Mouse (Mus musculus) heart, embryonic 14.5 days (tissue): ENCODE measurements at regions not wholly inside any gene's neighbourhood (a gene's known extent, or its start where the extent isn't known, plus 50 kb on each side); places are given as distances from the start of the nearest gene placed in this dataset.

Source experiments
- ATAC-seq: fragments of 200-750 bp; cut with Nextera tagmentation; 2 replicates; pipeline ENCODE4 v1.8.0; 2017; ENCODE audit warnings: low read depth, moderate TSS enrichment; ENCODE audit not compliant: insufficient number of reproducible peaks, insufficient read depth, low FRiP score
- H3K27ac ChIP-seq, 2 experiments: fragments of 200-500 bp in 1 of 2; fragments of 300-500 bp in 1 of 2; sonication (generic) in 1 of 2; replicated peaks in 1 of 2; 2 replicates each; pipeline ENCODE4 v1.5.1; 2012 to 2014; ENCODE audit warnings: low read depth in 2 of 2, low read length in 2 of 2, control low read depth in 1 of 2, mild to moderate bottlenecking in 1 of 2, mixed read lengths in 1 of 2; ENCODE audit not compliant: control insufficient read depth in 1 of 2, insufficient read depth in 1 of 2
- H3K27me3 ChIP-seq: fragments of 300-500 bp; sonication (generic); 2 replicates; pipeline ENCODE4 v1.6.1; 2014; ENCODE audit warnings: mild to moderate bottlenecking, low read length, control low read depth; ENCODE audit not compliant: control insufficient read depth, insufficient read depth
- H3K36me3 ChIP-seq: fragments of 300-500 bp; sonication (generic); 2 replicates; pipeline ENCODE4 v1.6.1; 2014; ENCODE audit warnings: mild to moderate bottlenecking, control low read depth, low read length, mixed read lengths; ENCODE audit not compliant: control insufficient read depth, insufficient read depth
- H3K4me1 ChIP-seq, 2 experiments: fragments of 200-500 bp in 1 of 2; fragments of 300-500 bp in 1 of 2; sonication (generic) in 1 of 2; 2 replicates each; pipeline ENCODE4 v1.6.1; 2012 to 2014; ENCODE audit warnings: low read length in 2 of 2, control low read depth in 1 of 2, mixed read lengths in 1 of 2; ENCODE audit not compliant: control insufficient read depth in 2 of 2, insufficient read depth in 2 of 2
- H3K4me2 ChIP-seq: fragments of 300-500 bp; sonication (generic); 2 replicates; pipeline ENCODE4 v1.6.1; 2014; ENCODE audit warnings: mild to moderate bottlenecking, low read length
- H3K4me3 ChIP-seq, 2 experiments: fragments of 200-500 bp in 1 of 2; fragments of 300-500 bp in 1 of 2; sonication (generic) in 1 of 2; 2 replicates each; pipeline ENCODE4 v1.5.1; 2012 to 2014; ENCODE audit warnings: low read length in 2 of 2, mild to moderate bottlenecking in 2 of 2, control low read depth in 1 of 2, low read depth in 1 of 2, moderate library complexity in 1 of 2; ENCODE audit not compliant: control insufficient read depth in 1 of 2, insufficient read depth in 1 of 2
- H3K9ac ChIP-seq: fragments of 300-500 bp; sonication (generic); 2 replicates; pipeline ENCODE4 v1.6.1; 2014; ENCODE audit warnings: mild to moderate bottlenecking, low read length
- H3K9me3 ChIP-seq: fragments of 300-500 bp; sonication (generic); 2 replicates; pipeline ENCODE4 v1.6.1; 2016; ENCODE audit warnings: low read length, control low read depth; ENCODE audit not compliant: control insufficient read depth
- WGBS: fragments of 180-500 bp; shearing (Covaris S2); extraction: QIAGEN DNeasy Blood & Tissue Kit; methylation state at CpG from one replicate; pipeline ENCODE4 v1.1.7; 2014; 5-methylcytosine and 5-hydroxymethylcytosine counted together

- H3K9me3 ChIP-seq = no peaks in the 10 kb centered on the region
- H3K4me3 ChIP-seq = no peak overlapping the region
- no peak overlapping the region for H3K4me2 ChIP-seq
- 82% methylated on average over 2 of the region's 2 CpGs for WGBS
- peaks cover 0 to 2% of the 10 kb centered on the region in 2 experiments; a peak in 1 of 4 replicates for H3K4me1 ChIP-seq
- no peaks in the 10 kb centered on the region for H3K36me3 ChIP-seq
- no peak overlapping the region for H3K9ac ChIP-seq
- ATAC-seq = no peak
- no peaks in the 10 kb centered on the region for H3K27me3 ChIP-seq
- H3K27ac ChIP-seq = no peak overlapping the region
These were observed 160.7 kb downstream of the Moxd1 start for GRCm38 (mm10) chr10:24384061-24384460.

- no peak overlapping the region for H3K27ac ChIP-seq
- no peak overlapping the region for H3K4me3 ChIP-seq
- no peak overlapping the region for H3K9ac ChIP-seq
- ATAC-seq = no peak
- H3K9me3 ChIP-seq = no peaks in the 10 kb centered on the region
- no peaks in the 10 kb centered on the region for H3K36me3 ChIP-seq
- H3K27me3 ChIP-seq = no peaks in the 10 kb centered on the region
- H3K4me1 ChIP-seq = peaks cover 0 to 2% of the 10 kb centered on the region in 2 experiments; a peak in 1 of 4 replicates
- whole genome bisulfite sequencing = 34% methylated on average over 2 of the region's 2 CpGs
- H3K4me2 ChIP-seq = no peak overlapping the region
These were observed 164.9 kb downstream of the Moxd1 start for GRCm38 (mm10) chr10:24388229-24388628.

GRCm38 (mm10) chr10:24391039-24391438, 167.7 kb downstream of the Moxd1 start:
- Histone ChIP-seq H3K36me3 (no peaks in the 10 kb centered on the region), H3K9me3 (no peaks in the 10 kb centered on the region), H3K27me3 (no peaks in the 10 kb centered on the region), H3K27ac (no peak overlapping the region), H3K4me2 (no peak overlapping the region), H3K4me3 (no peak overlapping the region), H3K9ac (no peak overlapping the region), H3K4me1 (peaks cover 0 to 2% of the 10 kb centered on the region in 2 experiments; a peak in 1 of 4 replicates)
- ATAC-seq = no peak
- WGBS = 75% methylated on average over 6 of the region's 6 CpGs

GRCm38 (mm10) chr10:24392066-24392465, 168.7 kb downstream of the Moxd1 start:
- no peaks in the 10 kb centered on the region for H3K27me3 ChIP-seq
- ATAC-seq = no peak
- H3K4me1 ChIP-seq = peaks cover 0 to 2% of the 10 kb centered on the region in 2 experiments; a peak in 1 of 4 replicates
- 54% methylated on average over 3 of the region's 3 CpGs for WGBS
- no peak overlapping the region for H3K9ac ChIP-seq
- H3K27ac ChIP-seq = no peak overlapping the region
- H3K36me3 ChIP-seq = no peaks in the 10 kb centered on the region
- H3K9me3 ChIP-seq = no peaks in the 10 kb centered on the region
- no peak overlapping the region for H3K4me2 ChIP-seq
- H3K4me3 ChIP-seq = no peak overlapping the region

GRCm38 (mm10) chr10:24395999-24396784, 172.9 kb downstream of the Moxd1 start:
- Histone ChIP-seq H3K4me3 (no peak overlapping the region), H3K27me3 (no peaks in the 10 kb centered on the region), H3K4me1 (no peaks in the 10 kb centered on the region), H3K36me3 (no peaks in the 10 kb centered on the region), H3K27ac (no peak overlapping the region), H3K9me3 (no peaks in the 10 kb centered on the region), H3K9ac (no peak overlapping the region), H3K4me2 (no peak overlapping the region)
- WGBS = 77% methylated on average over 13 of the region's 13 CpGs
- no peak for ATAC-seq

- no peak overlapping the region for H3K4me2 ChIP-seq
- ATAC-seq = no peak
- 68% methylated on average over 2 of the region's 2 CpGs for WGBS
- no peak overlapping the region for H3K27ac ChIP-seq
- no peaks in the 10 kb centered on the region for H3K36me3 ChIP-seq
- no peaks in the 10 kb centered on the region for H3K27me3 ChIP-seq
- no peak overlapping the region for H3K9ac ChIP-seq
- H3K4me3 ChIP-seq = no peak overlapping the region
- H3K9me3 ChIP-seq = no peaks in the 10 kb centered on the region
- no peaks in the 10 kb centered on the region for H3K4me1 ChIP-seq
These were observed 173.8 kb downstream of the Moxd1 start for GRCm38 (mm10) chr10:24397125-24397524.

- Histone ChIP-seq H3K27me3 (no peaks in the 10 kb centered on the region), H3K9ac (no peak overlapping the region), H3K4me1 (no peaks in the 10 kb centered on the region), H3K4me2 (no peak overlapping the region), H3K36me3 (no peaks in the 10 kb centered on the region), H3K9me3 (no peaks in the 10 kb centered on the region), H3K27ac (no peak overlapping the region), H3K4me3 (no peak overlapping the region)
- 79% methylated on average over 4 of the region's 4 CpGs for WGBS
- ATAC-seq = no peak
These were observed 181.5 kb downstream of the Moxd1 start for GRCm38 (mm10) chr10:24404851-24405250.

- Histone ChIP-seq H3K27ac (no peak overlapping the region), H3K9ac (no peak overlapping the region), H3K9me3 (no peaks in the 10 kb centered on the region), H3K4me3 (no peak overlapping the region), H3K4me1 (no peaks in the 10 kb centered on the region), H3K36me3 (no peaks in the 10 kb centered on the region), H3K4me2 (no peak overlapping the region), H3K27me3 (no peaks in the 10 kb centered on the region)
- 75% methylated on average over 3 of the region's 3 CpGs for WGBS
- no peak for ATAC-seq
These were observed 183.6 kb downstream of the Moxd1 start for GRCm38 (mm10) chr10:24406953-24407352.
